Mouse (Mus musculus) cerebellum, postnatal 14 days (tissue): ENCODE measurements around the gene Tmem161a.
"Not testable (repeated sequence)": the region's sequence is repeated elsewhere in the genome, so short reads cannot be mapped to it uniquely, and the experiment has no call there.

Experiments used
- DNase-seq, 2 experiments: peaks; one replicate each; pipeline ENCODE4 v3.0.0; 2021; ENCODE audit warnings: mixed read lengths in 2 of 2

Tmem161a gene

GRCm38 (mm10) chr8:70212112-70213055 lies 40.2 kb downstream of the Tmem161a start, which contains the start of gene Slc25a42:
Gene Slc25a42 (minus strand): TSS chr8:70212305.
- DNase-seq, result peak; percentile 100

GRCm38 (mm10) chr8:70214411-70214810 lies 42.3 kb downstream of the Tmem161a start:
- no peak for DNase-seq

GRCm38 (mm10) chr8:70215092-70215491 lies 42.9 kb downstream of the Tmem161a start:
- no peak for DNase-seq

- DNase-seq, result not testable (repeated sequence)
Observed at GRCm38 (mm10) chr8:70216161-70216560, 44.0 kb downstream of the Tmem161a start.

- peak; percentile 79 to 85 for DNase-seq
Observed at GRCm38 (mm10) chr8:70216566-70216965, 44.4 kb downstream of the Tmem161a start.

GRCm38 (mm10) chr8:70217441-70217840 lies 45.3 kb downstream of the Tmem161a start:
- no peak for DNase-seq

- DNase-seq, result no peak
Observed at GRCm38 (mm10) chr8:70219107-70219684, 47.0 kb downstream of the Tmem161a start.

- DNase-seq, result peak; percentile 65 to 71
Observed at GRCm38 (mm10) chr8:70220236-70220840, 48.2 kb downstream of the Tmem161a start.

- DNase-seq, result no peak
Observed at GRCm38 (mm10) chr8:70220911-70221310, 48.8 kb downstream of the Tmem161a start.

- no peak for DNase-seq
Observed at GRCm38 (mm10) chr8:70222041-70222440, 49.9 kb downstream of the Tmem161a start.

- DNase-seq, result peak; percentile 58 to 63
Observed at GRCm38 (mm10) chr8:70223341-70223740, 51.2 kb downstream of the Tmem161a start.

- DNase-seq, result no peak
Observed at GRCm38 (mm10) chr8:70227997-70228396, 55.8 kb downstream of the Tmem161a start.

- DNase-seq, result no peak
Observed at GRCm38 (mm10) chr8:70230837-70231236, 58.7 kb downstream of the Tmem161a start.
